ENCODE assay signal across 23 mouse cellular contexts in genomic region chr3:35964928-35965327, GRCm38 (mm10). TPM values are rescaled to one million over a fixed set of nuclear protein-coding genes. Genes with fewer than 3 reads are reported as not detected.
DNase-seq lines count a peak whose midpoint lies in the region; ATAC-seq lines count a peak whose summit lies in the region.
"Had no signal": no experiment of that assay in that cellular context is flagged by ENCODE, and none has a peak within 500 bp of the region (broad histone marks: within the 10 kb centered on the region; RNA-seq: fewer than 3 reads in every experiment).

No protein-coding gene starts in this region.

- H3K9me3 ChIP-seq in liver, embryonic 11.5 days (ENCODE audit: control insufficient read depth, low read length) = no peaks in the 10 kb centered on the region
- H3K9me3 ChIP-seq in liver, embryonic 15.5 days (replicated peaks) = no peaks in the 10 kb centered on the region
- no peaks in the 10 kb centered on the region for H3K9me3 ChIP-seq in midbrain, embryonic 10.5 days (replicated peaks)
- H3K9me3 ChIP-seq: embryonic facial prominence, embryonic 10.5 days; forebrain, embryonic 10.5 days; heart, embryonic 15.5 days; hindbrain, embryonic 10.5 days had no signal

- H3K4me1 ChIP-seq in liver, embryonic 11.5 days (replicated peaks; ENCODE audit: control insufficient read depth, insufficient read depth, low read length) = no peaks in the 10 kb centered on the region
- 0 out of 2 replicates have a peak, but pooled peaks cover 8% of the 10 kb centered on the region for H3K4me1 ChIP-seq in liver, embryonic 15.5 days (replicated peaks)
- no peaks in the 10 kb centered on the region for H3K4me1 ChIP-seq in midbrain, embryonic 10.5 days
- H3K4me1 ChIP-seq: embryonic facial prominence, embryonic 10.5 days; forebrain, embryonic 10.5 days; heart, embryonic 15.5 days; hindbrain, embryonic 10.5 days had no signal

- H3K4me2 ChIP-seq in liver, embryonic 11.5 days = no peak overlapping the region
- no peak overlapping the region for H3K4me2 ChIP-seq in liver, embryonic 15.5 days
- H3K4me2 ChIP-seq: heart, embryonic 11.5 days; heart, embryonic 15.5 days; hindbrain, embryonic 14.5 days had no signal

- H3K4me3 ChIP-seq in liver, embryonic 11.5 days (ENCODE audit: low read depth, low read length) = no peak overlapping the region
- H3K4me3 ChIP-seq in liver, embryonic 15.5 days (replicated peaks) = no peak overlapping the region
- H3K4me3 ChIP-seq in midbrain, embryonic 10.5 days = no peak overlapping the region
- H3K4me3 ChIP-seq: embryonic facial prominence, embryonic 10.5 days; forebrain, embryonic 10.5 days; heart, adult 2 months; heart, embryonic 15.5 days; hindbrain, embryonic 10.5 days had no signal

- no peaks in the 10 kb centered on the region for H3K27me3 ChIP-seq in liver, embryonic 11.5 days (replicated peaks; ENCODE audit: control insufficient read depth, insufficient read depth, low read length)
- no peaks in the 10 kb centered on the region for H3K27me3 ChIP-seq in liver, embryonic 15.5 days
- H3K27me3 ChIP-seq in midbrain, embryonic 10.5 days (ENCODE audit: low read depth, poor library complexity, severe bottlenecking) = no peaks in the 10 kb centered on the region
- H3K27me3 ChIP-seq: heart, embryonic 15.5 days; Patski had no signal

- no peak overlapping the region for H3K9ac ChIP-seq in liver, embryonic 11.5 days (ENCODE audit: low read depth, low read length)
- no peak overlapping the region for H3K9ac ChIP-seq in liver, embryonic 15.5 days
- H3K9ac ChIP-seq: heart, embryonic 15.5 days; hindbrain, embryonic 14.5 days had no signal

- ATAC-seq in liver, embryonic 11.5 days (replicated peaks; ENCODE audit: low FRiP score) = peak; percentile 62
- ATAC-seq in liver, embryonic 15.5 days (ENCODE audit: insufficient read depth) = peak; percentile 37; the same call in 1 of the 2 replicates
- no peak for ATAC-seq in frontal cortex, adult (ENCODE audit: low TSS enrichment)
- ATAC-seq: activated CD4-positive, CD25-positive, alpha-beta regulatory T cell, adult 4 months; forebrain, embryonic 14.5 days; Patski had no signal

- H3K27ac ChIP-seq in liver, embryonic 11.5 days (ENCODE audit: low read depth, low read length) = no peak overlapping the region
- no peak overlapping the region for H3K27ac ChIP-seq in liver, embryonic 15.5 days (replicated peaks)
- H3K27ac ChIP-seq in midbrain, embryonic 10.5 days (replicated peaks) = no peak overlapping the region
- H3K27ac ChIP-seq: embryonic facial prominence, embryonic 10.5 days; forebrain, embryonic 10.5 days; heart, adult 2 months; heart, embryonic 15.5 days; hindbrain, embryonic 10.5 days; hindbrain, embryonic 14.5 days had no signal

- H3K36me3 ChIP-seq in liver, embryonic 11.5 days (ENCODE audit: control insufficient read depth, insufficient read depth, low read length) = 0 out of 2 replicates have a peak, but pooled peaks cover 4% of the 10 kb centered on the region
- H3K36me3 ChIP-seq in liver, embryonic 15.5 days (replicated peaks) = no peaks in the 10 kb centered on the region
- peaks cover 52% of the 10 kb centered on the region for H3K36me3 ChIP-seq in midbrain, embryonic 10.5 days

- peak; percentile 14 for DNase-seq in heart, adult 11 months
- no peak for DNase-seq in heart, postnatal 10 days
- peak; percentile 25 for DNase-seq in c-Kit-positive CD71-positive TER-119-negative erythroid progenitor cells, embryonic 14.5 days (ENCODE audit: low read depth)
- no peak for DNase-seq in liver, embryonic 11.5 days (ENCODE audit: low spot score)
- no peak for DNase-seq in midbrain, embryonic 10.5 days (ENCODE audit: low spot score)
- DNase-seq in thymus, postnatal 14 days = no peak
- DNase-seq: adrenal gland, postnatal 25 days; cerebellum, adult 11 months; cerebellum, adult 8-10 months; cerebellum, postnatal 14 days; gastrocnemius, postnatal 36 days; heart, adult 2 months had no signal

- intact Hi-C loops in heart, postnatal 10 days (cut with DNase I) = loop anchor here (5.0 kb wide), 1 partner anchor 273 kb away; no protein-coding TSS in a partner anchor

- 55% methylated on average over 4 of the region's 4 CpGs for WGBS in liver, embryonic 11.5 days
- 19% methylated on average over 4 of the region's 4 CpGs for WGBS in liver, embryonic 15.5 days (ENCODE audit: insufficient replicate concordance)
- 97% methylated on average over 4 of the region's 4 CpGs for WGBS in midbrain, embryonic 10.5 days

RNA-seq across cellular contexts. Expression of gene Dcun1d1, which starts 27.7 kb away (rescaled TPM):
- total RNA-seq in heart, postnatal 10 days (2021) = 10 to 100 TPM; 67.6 to 68.3 TPM
- polyA plus RNA-seq in liver, embryonic 11.5 days (2014; fragmentation: Nextera tagmentation; extraction: Ambion mirVana) = 95.0 and 103 TPM in 2 replicates
- polyA plus RNA-seq in liver, embryonic 15.5 days (2015; fragmentation: Nextera tagmentation; extraction: Ambion mirVana) = 85.6 and 91.5 TPM in 2 replicates
- 106 and 110 TPM in 2 replicates for polyA plus RNA-seq in midbrain, embryonic 10.5 days (2016; fragmentation: Nextera tagmentation; extraction: Ambion mirVana)

RNA-seq across cellular contexts. Expression of gene Mccc1, which starts 35.5 kb away (rescaled TPM):
- total RNA-seq in heart, postnatal 10 days (2021) = 10 to 100 TPM; 45.5 to 49.9 TPM
- 28.3 and 28.9 TPM in 2 replicates for polyA plus RNA-seq in liver, embryonic 11.5 days (2014; fragmentation: Nextera tagmentation; extraction: Ambion mirVana)
- 14.4 and 14.5 TPM in 2 replicates for polyA plus RNA-seq in liver, embryonic 15.5 days (2015; fragmentation: Nextera tagmentation; extraction: Ambion mirVana)
- polyA plus RNA-seq in midbrain, embryonic 10.5 days (2016; fragmentation: Nextera tagmentation; extraction: Ambion mirVana) = 35.8 and 37.6 TPM in 2 replicates

Comparison
In these comparisons a context has a peak if more than half of its experiments do, and no peak if none do; other contexts are left out.
1. DNase-seq: peak in heart, adult 11 months (single experiment) and c-Kit-positive CD71-positive TER-119-negative erythroid progenitor cells, embryonic 14.5 days (single experiment); none in heart, postnatal 10 days (0 of 2), liver, embryonic 11.5 days (single experiment), midbrain, embryonic 10.5 days (single experiment) and thymus, postnatal 14 days (single experiment).